ENCODE assay signal across 15 mouse cellular contexts in genomic region chr6:72696601-72697335, GRCm38 (mm10).
DNase-seq lines count a peak whose midpoint lies in the region; ATAC-seq and TF ChIP-seq lines count a peak whose summit lies in the region.
"Had no signal": no experiment of that assay in that cellular context is flagged by ENCODE, and none has a peak within 500 bp of the region (broad histone marks: within the 10 kb centered on the region; RNA-seq: fewer than 3 reads in every experiment).

No protein-coding gene starts in this region.

- ATAC-seq in hindbrain, postnatal 0 days = no peak
- no peak for ATAC-seq in midbrain, embryonic 16.5 days
- no peak for ATAC-seq in embryonic facial prominence, embryonic 15.5 days (ENCODE audit: insufficient number of reproducible peaks, low FRiP score, low TSS enrichment, low read depth)
- ATAC-seq in stomach, embryonic 15.5 days (ENCODE audit: insufficient read depth, low FRiP score, low read depth) = peak; percentile 29; the same call in 1 of the 2 replicates

- DNase-seq in hindbrain, embryonic 10.5 days (ENCODE audit: low spot score) = no peak
- no peak for DNase-seq in hindbrain, postnatal 0 days (ENCODE audit: low spot score)
- DNase-seq in midbrain, embryonic 10.5 days (ENCODE audit: low spot score) = no peak
- no peak for DNase-seq in gastrocnemius, postnatal 36 days
- no peak for DNase-seq in ovary, postnatal 10 days (ENCODE audit: low spot score)
- DNase-seq: cerebellum, postnatal 14 days; kidney, adult 18-20 months; lung, postnatal 14 days; right cerebral cortex, postnatal 14 days had no signal

- no peak overlapping the region for H3K4me2 ChIP-seq in hindbrain, postnatal 0 days (ENCODE audit: low read depth, low read length)
- no peak overlapping the region for H3K4me2 ChIP-seq in midbrain, embryonic 16.5 days (ENCODE audit: low read length)
- H3K4me2 ChIP-seq in embryonic facial prominence, embryonic 15.5 days (replicated peaks) = no peak overlapping the region
- H3K4me2 ChIP-seq in stomach, embryonic 15.5 days = no peak overlapping the region
- H3K4me2 ChIP-seq: midbrain, embryonic 11.5 days had no signal

- no peak for TF ChIP-seq CTCF in hindbrain, postnatal 0 days (IDR thresholded peaks at IDR 0.05; ENCODE audit: low read depth)

- peaks cover 8% of the 10 kb centered on the region for H3K27me3 ChIP-seq in hindbrain, embryonic 10.5 days (ENCODE audit: insufficient read depth, poor library complexity, severe bottlenecking)
- no peaks in the 10 kb centered on the region for H3K27me3 ChIP-seq in hindbrain, postnatal 0 days (ENCODE audit: insufficient read depth, low read length)
- H3K27me3 ChIP-seq in midbrain, embryonic 10.5 days (ENCODE audit: low read depth, poor library complexity, severe bottlenecking) = peaks cover 84% of the 10 kb centered on the region
- no peaks in the 10 kb centered on the region for H3K27me3 ChIP-seq in midbrain, embryonic 16.5 days (ENCODE audit: control insufficient read depth, insufficient read depth, low read depth, low read length)
- H3K27me3 ChIP-seq in embryonic facial prominence, embryonic 15.5 days = no peaks in the 10 kb centered on the region
- H3K27me3 ChIP-seq in stomach, embryonic 15.5 days (replicated peaks) = no peaks in the 10 kb centered on the region

- H3K9ac ChIP-seq in hindbrain, postnatal 0 days (replicated peaks; ENCODE audit: low read length) = no peak overlapping the region
- H3K9ac ChIP-seq in midbrain, embryonic 16.5 days (ENCODE audit: low read depth, low read length) = no peak overlapping the region
- no peak overlapping the region for H3K9ac ChIP-seq in embryonic facial prominence, embryonic 15.5 days
- H3K9ac ChIP-seq in stomach, embryonic 15.5 days = no peak overlapping the region
- H3K9ac ChIP-seq: liver, embryonic 14.5 days had no signal

- peaks cover 8% of the 10 kb centered on the region; the same call in 1 of the 2 replicates for H3K36me3 ChIP-seq in hindbrain, embryonic 10.5 days
- no peaks in the 10 kb centered on the region for H3K36me3 ChIP-seq in hindbrain, postnatal 0 days (ENCODE audit: insufficient read depth, low read length)
- H3K36me3 ChIP-seq in midbrain, embryonic 10.5 days = peaks cover 8% of the 10 kb centered on the region; the same call in 1 of the 2 replicates
- H3K36me3 ChIP-seq in midbrain, embryonic 16.5 days (ENCODE audit: control insufficient read depth, insufficient read depth, low read length) = no peaks in the 10 kb centered on the region
- 0 out of 2 replicates have a peak, but pooled peaks cover 10% of the 10 kb centered on the region for H3K36me3 ChIP-seq in embryonic facial prominence, embryonic 15.5 days
- no peaks in the 10 kb centered on the region for H3K36me3 ChIP-seq in stomach, embryonic 15.5 days

- peaks cover 66% of the 10 kb centered on the region for H3K4me1 ChIP-seq in hindbrain, embryonic 10.5 days (replicated peaks)
- 0 out of 2 replicates have a peak, but pooled peaks cover 5% of the 10 kb centered on the region for H3K4me1 ChIP-seq in hindbrain, postnatal 0 days (ENCODE audit: insufficient read depth, low read length)
- H3K4me1 ChIP-seq in midbrain, embryonic 10.5 days = peaks cover 64% of the 10 kb centered on the region
- H3K4me1 ChIP-seq in midbrain, embryonic 16.5 days (ENCODE audit: control insufficient read depth, insufficient read depth, low read length) = no peaks in the 10 kb centered on the region; the same call in 1 of the 2 replicates
- peaks cover 63% of the 10 kb centered on the region for H3K4me1 ChIP-seq in embryonic facial prominence, embryonic 15.5 days
- peaks cover 48% of the 10 kb centered on the region for H3K4me1 ChIP-seq in stomach, embryonic 15.5 days

- H3K9me3 ChIP-seq in hindbrain, embryonic 10.5 days = no peaks in the 10 kb centered on the region; the same call in 1 of the 2 replicates
- H3K9me3 ChIP-seq in hindbrain, postnatal 0 days (ENCODE audit: low read length) = no peaks in the 10 kb centered on the region
- peaks cover 8% of the 10 kb centered on the region; the same call in 1 of the 2 replicates for H3K9me3 ChIP-seq in midbrain, embryonic 10.5 days (replicated peaks)
- no peaks in the 10 kb centered on the region for H3K9me3 ChIP-seq in midbrain, embryonic 16.5 days (replicated peaks; ENCODE audit: control insufficient read depth, low read length, poor library complexity, severe bottlenecking)
- no peaks in the 10 kb centered on the region for H3K9me3 ChIP-seq in embryonic facial prominence, embryonic 15.5 days (replicated peaks)
- H3K9me3 ChIP-seq in stomach, embryonic 15.5 days = no peaks in the 10 kb centered on the region

- 28% methylated on average over 11 of the region's 11 CpGs for WGBS in hindbrain, embryonic 10.5 days
- 42% methylated on average over 11 of the region's 11 CpGs for WGBS in hindbrain, postnatal 0 days
- WGBS in midbrain, embryonic 10.5 days = 35% methylated on average over 11 of the region's 11 CpGs
- whole genome bisulfite sequencing in midbrain, embryonic 16.5 days = 43% methylated on average over 11 of the region's 11 CpGs
- 23% methylated on average over 11 of the region's 11 CpGs for WGBS in embryonic facial prominence, embryonic 15.5 days
- WGBS in stomach, embryonic 15.5 days = 18% methylated on average over 11 of the region's 11 CpGs

- no peak overlapping the region for H3K4me3 ChIP-seq in hindbrain, embryonic 10.5 days
- no peak overlapping the region for H3K4me3 ChIP-seq in hindbrain, postnatal 0 days (ENCODE audit: low read length)
- no peak overlapping the region for H3K4me3 ChIP-seq in midbrain, embryonic 10.5 days
- H3K4me3 ChIP-seq in midbrain, embryonic 16.5 days (ENCODE audit: low read depth, low read length) = no peak overlapping the region
- no peak overlapping the region for H3K4me3 ChIP-seq in embryonic facial prominence, embryonic 15.5 days (replicated peaks)
- H3K4me3 ChIP-seq in stomach, embryonic 15.5 days (replicated peaks) = no peak overlapping the region
- H3K4me3 ChIP-seq: erythroblast, embryonic 14.5 days had no signal

- intact Hi-C loops in gastrocnemius, postnatal 36 days (cut with DNase I) = no loop called here

- H3K27ac ChIP-seq in hindbrain, embryonic 10.5 days = peak overlapping the region; percentile 70
- no peak overlapping the region for H3K27ac ChIP-seq in hindbrain, postnatal 0 days
- H3K27ac ChIP-seq in midbrain, embryonic 10.5 days (replicated peaks) = peak overlapping the region; percentile 38; the same call in 1 of the 2 replicates
- no peak overlapping the region for H3K27ac ChIP-seq in midbrain, embryonic 16.5 days (ENCODE audit: low read length)
- peak overlapping the region; percentile 65 for H3K27ac ChIP-seq in embryonic facial prominence, embryonic 15.5 days (replicated peaks)
- 0 out of 2 replicates have a peak overlapping the region, but pooled peaks have one; percentile 8 for H3K27ac ChIP-seq in stomach, embryonic 15.5 days
- H3K27ac ChIP-seq: liver, embryonic 14.5 days had no signal

Comparison
In these comparisons a context has a peak if more than half of its experiments do, and no peak if none do; other contexts are left out.
1. H3K27ac ChIP-seq: peak in hindbrain, embryonic 10.5 days (single experiment), midbrain, embryonic 10.5 days (single experiment), embryonic facial prominence, embryonic 15.5 days (single experiment) and stomach, embryonic 15.5 days (single experiment); none in hindbrain, postnatal 0 days (single experiment) and midbrain, embryonic 16.5 days (single experiment).